Mouse (Mus musculus) MEL (cell line): Measurements from ENCODE around the gene Bco1. TPM values are rescaled to one million over a fixed set of nuclear protein-coding genes. Genes with fewer than 3 reads are reported as not detected.

Source experiments
- DNase-seq: peaks from one replicate; pipeline ENCODE4 v3.0.0; 2011; ENCODE audit warnings: low read depth, low spot score
- H3K27ac ChIP-seq: 2 replicates; pipeline ENCODE4 v1.5.1; 2012; ENCODE audit warnings: low read depth, mild to moderate bottlenecking, control low read depth, low read length, moderate library complexity; ENCODE audit not compliant: control insufficient read depth
- H3K27me3 ChIP-seq, 2 experiments: fragments of 150-350 bp in 1 of 2; sonication (generic) in 1 of 2; 2 replicates each; pipeline ENCODE4 v1.6.1; 2012; ENCODE audit warnings: low read length in 2 of 2, mild to moderate bottlenecking in 2 of 2, improper control_type of control experiment in 1 of 2, moderate library complexity in 1 of 2; ENCODE audit not compliant: insufficient read depth in 2 of 2, control insufficient read depth in 1 of 2
- H3K36me3 ChIP-seq, 2 experiments: 2 replicates each; pipeline ENCODE4 v1.6.1; 2012 to 2014; ENCODE audit warnings: low read length in 2 of 2, improper control_type of control experiment in 1 of 2, inconsistent platforms in 1 of 2, mild to moderate bottlenecking in 1 of 2; ENCODE audit not compliant: insufficient read depth in 2 of 2, control insufficient read depth in 1 of 2
- H3K4me1 ChIP-seq, 2 experiments: fragments of 150-350 bp in 1 of 2; sonication (generic) in 1 of 2; 2 replicates each; pipeline ENCODE4 v1.6.1; 2012; ENCODE audit warnings: low read length in 2 of 2, improper control_type of control experiment in 1 of 2, mild to moderate bottlenecking in 1 of 2; ENCODE audit not compliant: insufficient read depth in 2 of 2, control insufficient read depth in 1 of 2
- H3K4me3 ChIP-seq, 2 experiments: fragments of 150-350 bp in 1 of 2; sonication (generic) in 1 of 2; 2 replicates each; pipeline ENCODE4 v1.5.1; 2012; ENCODE audit warnings: low read depth in 2 of 2, low read length in 2 of 2, mild to moderate bottlenecking in 2 of 2, moderate library complexity in 2 of 2, control low read depth in 1 of 2, improper control_type of control experiment in 1 of 2; ENCODE audit not compliant: control insufficient read depth in 1 of 2, insufficient read depth in 1 of 2
- H3K79me2 ChIP-seq: 2 replicates; pipeline ENCODE4 v1.6.1; 2012; ENCODE audit warnings: mild to moderate bottlenecking, low read length, moderate library complexity; ENCODE audit not compliant: control insufficient read depth, poor library complexity, insufficient read depth
- H3K9ac ChIP-seq: 2 replicates; pipeline ENCODE4 v1.6.1; 2012; ENCODE audit warnings: low read depth, mild to moderate bottlenecking, control low read depth, low read length, moderate library complexity; ENCODE audit not compliant: control insufficient read depth, poor library complexity, severe bottlenecking
- H3K9me3 ChIP-seq: fragments of 150-350 bp; sonication (generic); replicated peaks from 2 replicates; pipeline ENCODE4 v1.6.1; 2012; ENCODE audit warnings: mild to moderate bottlenecking, low read length, improper control_type of control experiment, moderate library complexity; ENCODE audit not compliant: insufficient read depth
- CTCF ChIP-seq, 3 experiments: IDR thresholded peaks in 2 of 3; conservative IDR thresholded peaks in 1 of 3; 2 replicates each; pipeline ENCODE4 v1.5.1; 2011 to 2012; ENCODE audit warnings: low read length in 3 of 3, low read depth in 2 of 3, mild to moderate bottlenecking in 2 of 3, improper control_type of control experiment in 1 of 3, inconsistent platforms in 1 of 3, mixed read lengths in 1 of 3, moderate library complexity in 1 of 3; ENCODE audit not compliant: control insufficient read depth in 1 of 3, insufficient read depth in 1 of 3, poor library complexity in 1 of 3, severe bottlenecking in 1 of 3
- EP300 ChIP-seq, 2 experiments: IDR thresholded peaks; 2 replicates each; pipeline ENCODE4 v1.6.1; 2011; ENCODE audit warnings: improper control_type of control experiment in 2 of 2, low read length in 2 of 2, low read depth in 1 of 2, mild to moderate bottlenecking in 1 of 2
- ETS1 ChIP-seq: IDR thresholded peaks from 2 replicates; pipeline ENCODE4 v1.6.1; 2012; ENCODE audit warnings: low read depth, mild to moderate bottlenecking, inconsistent platforms, low read length, improper control_type of control experiment, moderate library complexity
- GABPA ChIP-seq: IDR thresholded peaks from 2 replicates; pipeline ENCODE4 v1.6.1; 2012; ENCODE audit warnings: low read depth, mild to moderate bottlenecking, inconsistent platforms, low read length, improper control_type of control experiment, moderate library complexity
- HCFC1 ChIP-seq: IDR thresholded peaks from 2 replicates; pipeline ENCODE4 v1.6.1; 2012; ENCODE audit warnings: low read depth, mild to moderate bottlenecking, inconsistent platforms, low read length, improper control_type of control experiment, moderate library complexity
- JUND ChIP-seq: IDR thresholded peaks from 2 replicates; pipeline ENCODE4 v1.6.1; 2011; ENCODE audit warnings: low read depth, mild to moderate bottlenecking, improper control_type of control experiment, low read length
- MEF2A ChIP-seq: IDR thresholded peaks from 2 replicates; pipeline ENCODE4 v1.6.1; 2014; ENCODE audit warnings: low read depth, mild to moderate bottlenecking, inconsistent platforms, low read length, improper control_type of control experiment; ENCODE audit not compliant: poor library complexity, insufficient replicate concordance, severe bottlenecking; ENCODE audit errors: extremely low read depth
- RAD21 ChIP-seq: IDR thresholded peaks from 2 replicates; pipeline ENCODE4 v1.6.1; 2011; ENCODE audit warnings: mild to moderate bottlenecking, low read depth, low read length, improper control_type of control experiment
- SMC3 ChIP-seq: IDR thresholded peaks from 2 replicates; pipeline ENCODE4 v1.6.1; 2011; ENCODE audit warnings: low read depth, low read length, improper control_type of control experiment
- TAL1 ChIP-seq: IDR thresholded peaks from 2 replicates; pipeline ENCODE4 v1.6.1; 2012; ENCODE audit warnings: mild to moderate bottlenecking, inconsistent platforms, low read length, moderate library complexity, mixed read lengths
- TBP ChIP-seq: IDR thresholded peaks from 2 replicates; pipeline ENCODE4 v1.8.0; 2011; ENCODE audit warnings: low read depth, low read length, improper control_type of control experiment
- ZC3H11A ChIP-seq: IDR thresholded peaks from 2 replicates; pipeline ENCODE4 v1.6.1; 2012; ENCODE audit warnings: low read depth, mild to moderate bottlenecking, inconsistent platforms, low read length, improper control_type of control experiment
- ZMIZ1 ChIP-seq: IDR thresholded peaks from 2 replicates; pipeline ENCODE4 v1.6.1; 2012; ENCODE audit warnings: low read depth, mild to moderate bottlenecking, inconsistent platforms, low read length, improper control_type of control experiment, moderate library complexity
- polyA plus RNA-seq, 2 experiments: library from polyadenylated mRNA; stranded (reverse) in 1 of 2; unstranded in 1 of 2; fragments of >175 nt in 1 of 2; fragments of >200 nt in 1 of 2; gene quantifications; 2 replicates each; pipeline versions ENCODE4 v1.2.1 to v1.2.4; 2012; ENCODE audit warnings: low replicate concordance in 2 of 2, low read depth in 1 of 2; ENCODE audit not compliant: insufficient read length in 2 of 2, insufficient read depth in 1 of 2, missing spikeins in 1 of 2
- total RNA-seq: library from RNA; depleted of rRNA; stranded (reverse); fragments of 300-350 nt; gene quantifications from 2 replicates; pipeline ENCODE4 v1.2.3, GENCODE M21; 2012

Bco1 gene
- total and polyA plus RNA-seq, 3 experiments, result 0.70 to 1.2 TPM; not detected in 1

DNA sequence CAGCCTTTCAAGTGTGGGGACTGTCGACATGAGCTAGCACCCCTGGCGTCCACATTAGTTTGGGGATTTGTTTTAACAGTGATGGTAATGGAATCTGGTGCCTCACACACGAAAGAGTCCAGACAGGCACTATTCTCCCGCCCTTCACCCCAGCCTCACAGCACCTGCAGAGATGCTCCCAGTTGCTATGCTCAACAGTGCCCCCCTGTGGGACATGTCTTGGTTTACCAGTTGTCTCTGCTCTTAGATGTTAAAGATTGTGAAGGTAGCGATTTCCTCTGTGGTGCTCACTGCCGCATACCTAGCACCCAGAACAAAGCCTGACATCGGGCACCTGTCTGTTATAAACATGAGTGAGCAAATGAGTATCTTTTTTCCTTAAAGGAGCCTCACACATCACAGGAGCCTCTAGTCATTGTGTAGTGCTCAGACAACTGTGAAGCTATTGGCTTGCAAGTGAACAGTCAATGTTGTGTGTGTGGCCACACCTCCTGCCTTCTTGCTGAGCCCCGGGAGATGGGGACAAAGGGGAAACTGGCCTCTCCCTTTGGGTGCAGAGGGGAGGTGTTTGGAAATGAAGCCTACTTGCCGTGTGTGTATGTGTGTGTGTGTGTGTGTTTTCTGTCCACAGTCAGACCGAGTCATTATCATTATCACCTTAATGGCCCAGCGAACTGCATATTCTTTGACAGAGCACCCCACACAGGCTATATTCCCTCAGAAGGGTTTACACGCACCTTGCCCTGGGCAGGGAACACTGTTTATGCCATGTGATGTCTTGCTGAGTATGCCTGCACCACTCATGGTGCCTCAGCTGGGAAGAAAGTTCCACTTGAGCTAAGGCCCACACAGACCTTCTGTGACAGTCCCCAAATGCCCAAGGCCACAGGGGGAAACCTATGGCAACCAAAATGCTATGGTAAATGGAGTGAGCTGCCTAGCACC lies 42.2 kb upstream of the Bco1 start:
- H3K9ac ChIP-seq, result no peak overlapping the region
- H3K4me1 ChIP-seq, result peaks cover 11 to 31% of the 10 kb centered on the region in 2 experiments
- H3K36me3 ChIP-seq, result peaks cover 0 to 9% of the 10 kb centered on the region in 2 experiments; a peak in 2 of 4 replicates
- H3K4me3 ChIP-seq, result no peak overlapping the region
- DNase-seq, result peak; percentile 74
- 0 out of 2 replicates have a peak overlapping the region, but pooled peaks have one; percentile 60 for H3K27ac ChIP-seq
- H3K9me3 ChIP-seq, result no peaks in the 10 kb centered on the region
- peak; percentile 40 for TF ChIP-seq RAD21
- TF ChIP-seq TBP, result no peak
- peak; percentile 67 for TF ChIP-seq SMC3
- TF ChIP-seq ZMIZ1, result no peak
- TF ChIP-seq CTCF (IDR thresholded peaks at IDR 0.05 in 2 of 3, conservative IDR thresholded peaks at IDR 0.05 in 1 of 3; ENCODE audit: control insufficient read depth in 1 of 3, insufficient read depth in 1 of 3, low read depth in 2 of 3, low read length in 3 of 3, poor library complexity in 1 of 3, severe bottlenecking in 1 of 3), result peak; percentile 61 to 78 (median 73)
- TF ChIP-seq GABPA, result no peak
- TF ChIP-seq ZC3H11A, result peak; percentile 22; the same call in 1 of the 2 replicates
- no peak for TF ChIP-seq MEF2A
- H3K79me2 ChIP-seq, result no peaks in the 10 kb centered on the region
- H3K27me3 ChIP-seq, result no peaks in the 10 kb centered on the region

DNA sequence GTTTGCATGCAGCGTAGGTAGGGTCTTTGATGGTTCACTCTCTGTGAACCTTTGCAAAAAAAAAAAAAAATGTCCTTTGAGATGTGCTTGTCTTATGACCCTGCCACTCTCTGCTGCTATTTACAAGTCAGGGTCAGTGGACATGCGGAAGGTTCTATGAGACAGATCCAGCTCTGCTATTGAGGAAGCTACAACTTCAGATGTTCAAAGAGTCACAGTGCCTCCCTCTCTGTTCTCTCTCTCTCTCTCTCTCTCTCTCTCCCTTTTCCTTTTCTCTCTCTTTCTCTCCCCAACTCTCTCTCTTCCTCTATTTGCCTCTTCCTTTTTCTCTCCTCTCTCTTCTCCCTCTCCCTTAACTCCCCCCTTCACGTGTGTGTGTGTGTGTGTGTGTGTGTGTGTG lies 41.5 kb upstream of the Bco1 start:
- peak overlapping the region; percentile 60 for H3K27ac ChIP-seq
- peaks cover 11 to 31% of the 10 kb centered on the region in 2 experiments for H3K4me1 ChIP-seq
- TF ChIP-seq HCFC1 (no peak), EP300 (IDR thresholded peaks at IDR 0.05; ENCODE audit: low read depth in 1 of 2, low read length in 2 of 2) (no peak), JUND (peak; percentile 57; the same call in 1 of the 2 replicates), TAL1 (no peak), ETS1 (no peak)

More for the DNA sequence above, 41.5 kb upstream of the Bco1 start:
- Histone ChIP-seq H3K36me3 (peaks cover 0 to 9% of the 10 kb centered on the region in 2 experiments; a peak in 2 of 4 replicates), H3K4me3 (no peak overlapping the region), H3K79me2 (no peaks in the 10 kb centered on the region), H3K27me3 (no peaks in the 10 kb centered on the region), H3K9me3 (no peaks in the 10 kb centered on the region), H3K9ac (peak overlapping the region; percentile 25)
- DNase-seq, result no peak
